In genomic region chrX:143030371-143031010, GRCm38 (mm10) we compare ENCODE assay signal across 18 mouse cellular contexts.
DNase-seq lines count a peak whose midpoint lies in the region; ATAC-seq lines count a peak whose summit lies in the region.
"Had no signal": no experiment of that assay in that cellular context is flagged by ENCODE, and none has a peak within 500 bp of the region (broad histone marks: within the 10 kb centered on the region; RNA-seq: fewer than 3 reads in every experiment).

No protein-coding gene starts in this region.

- ATAC-seq in forebrain, embryonic 12.5 days (ENCODE audit: low FRiP score) = no peak
- no peak for ATAC-seq in forebrain, embryonic 13.5 days
- ATAC-seq in midbrain, embryonic 15.5 days (replicated peaks) = no peak
- ATAC-seq: forebrain, embryonic 15.5 days; intestine, embryonic 15.5 days had no signal

- no peak overlapping the region for H3K4me3 ChIP-seq in forebrain, embryonic 12.5 days (replicated peaks)
- H3K4me3 ChIP-seq in forebrain, embryonic 13.5 days = no peak overlapping the region
- no peak overlapping the region for H3K4me3 ChIP-seq in midbrain, embryonic 10.5 days
- no peak overlapping the region for H3K4me3 ChIP-seq in midbrain, embryonic 15.5 days
- H3K4me3 ChIP-seq: embryonic facial prominence, embryonic 15.5 days; forebrain, embryonic 15.5 days; heart, embryonic 12.5 days; intestine, embryonic 15.5 days; left cerebral cortex, adult 2 months; limb, embryonic 15.5 days had no signal

- WGBS in forebrain, embryonic 12.5 days = 26% methylated on average over 10 of the region's 10 CpGs
- 21% methylated on average over 9 of the region's 10 CpGs for WGBS in forebrain, embryonic 13.5 days
- 33% methylated on average over 10 of the region's 10 CpGs for WGBS in midbrain, embryonic 10.5 days
- 30% methylated on average over 10 of the region's 10 CpGs for WGBS in midbrain, embryonic 15.5 days

- H3K36me3 ChIP-seq in forebrain, embryonic 12.5 days (replicated peaks) = no peaks in the 10 kb centered on the region
- no peaks in the 10 kb centered on the region for H3K36me3 ChIP-seq in forebrain, embryonic 13.5 days (ENCODE audit: poor library complexity, severe bottlenecking)
- H3K36me3 ChIP-seq in midbrain, embryonic 10.5 days = no peaks in the 10 kb centered on the region
- no peaks in the 10 kb centered on the region for H3K36me3 ChIP-seq in midbrain, embryonic 15.5 days (replicated peaks)
- H3K36me3 ChIP-seq in splenic B cell, adult 2 months (ENCODE audit: control insufficient read depth, insufficient read depth, low read length, poor library complexity, severe bottlenecking) = no peaks in the 10 kb centered on the region
- H3K36me3 ChIP-seq: embryonic facial prominence, embryonic 15.5 days; forebrain, embryonic 15.5 days; heart, embryonic 12.5 days; intestine, embryonic 15.5 days; limb, embryonic 15.5 days had no signal

- H3K9me3 ChIP-seq in forebrain, embryonic 12.5 days = no peaks in the 10 kb centered on the region
- H3K9me3 ChIP-seq in forebrain, embryonic 13.5 days (replicated peaks) = no peaks in the 10 kb centered on the region
- H3K9me3 ChIP-seq in midbrain, embryonic 10.5 days (replicated peaks) = no peaks in the 10 kb centered on the region
- no peaks in the 10 kb centered on the region for H3K9me3 ChIP-seq in midbrain, embryonic 15.5 days
- H3K9me3 ChIP-seq: embryonic facial prominence, embryonic 15.5 days; forebrain, embryonic 15.5 days; heart, embryonic 12.5 days; intestine, embryonic 15.5 days; limb, embryonic 15.5 days had no signal

- H3K4me1 ChIP-seq in forebrain, embryonic 12.5 days = no peaks in the 10 kb centered on the region; the same call in 1 of the 2 replicates
- no peaks in the 10 kb centered on the region for H3K4me1 ChIP-seq in forebrain, embryonic 13.5 days
- peaks cover 7% of the 10 kb centered on the region; the same call in 1 of the 2 replicates for H3K4me1 ChIP-seq in midbrain, embryonic 10.5 days
- no peaks in the 10 kb centered on the region for H3K4me1 ChIP-seq in midbrain, embryonic 15.5 days
- H3K4me1 ChIP-seq: embryonic facial prominence, embryonic 15.5 days; forebrain, embryonic 15.5 days; intestine, embryonic 15.5 days; limb, embryonic 15.5 days had no signal

- H3K27ac ChIP-seq in forebrain, embryonic 12.5 days = no peak overlapping the region
- H3K27ac ChIP-seq in forebrain, embryonic 13.5 days = no peak overlapping the region
- no peak overlapping the region for H3K27ac ChIP-seq in midbrain, embryonic 10.5 days (replicated peaks)
- no peak overlapping the region for H3K27ac ChIP-seq in midbrain, embryonic 15.5 days
- H3K27ac ChIP-seq: embryonic facial prominence, embryonic 15.5 days; forebrain, embryonic 15.5 days; intestine, embryonic 15.5 days; left cerebral cortex, adult 2 months; limb, embryonic 15.5 days had no signal

- H3K9ac ChIP-seq in forebrain, embryonic 12.5 days = no peak overlapping the region
- no peak overlapping the region for H3K9ac ChIP-seq in forebrain, embryonic 13.5 days
- no peak overlapping the region for H3K9ac ChIP-seq in midbrain, embryonic 15.5 days
- H3K9ac ChIP-seq: embryonic facial prominence, embryonic 15.5 days; forebrain, embryonic 15.5 days; heart, embryonic 12.5 days; intestine, embryonic 15.5 days; limb, embryonic 15.5 days had no signal

- peak overlapping the region; percentile 24 for H3K4me2 ChIP-seq in forebrain, embryonic 12.5 days
- H3K4me2 ChIP-seq in forebrain, embryonic 13.5 days = no peak overlapping the region
- no peak overlapping the region for H3K4me2 ChIP-seq in midbrain, embryonic 15.5 days
- H3K4me2 ChIP-seq: embryonic facial prominence, embryonic 15.5 days; forebrain, embryonic 15.5 days; heart, embryonic 12.5 days; intestine, embryonic 15.5 days; limb, embryonic 15.5 days had no signal

- peak; percentile 21 for DNase-seq in midbrain, embryonic 10.5 days (ENCODE audit: low spot score)
- DNase-seq in embryo, embryonic 9.5 days (ENCODE audit: extremely low spot score) = peak; percentile 5
- DNase-seq in splenic B cell, adult 2 months (ENCODE audit: low read depth, low spot score) = peak; percentile 0
- DNase-seq in left cerebral cortex, adult 9 months (ENCODE audit: low spot score in 2 of 2) = no peak
- no peak for DNase-seq in adrenal gland, postnatal 25 days
- DNase-seq: cerebellum, adult 9-11 months; gastrocnemius, postnatal 10 days; kidney, postnatal 4 days; lung, postnatal 10 days had no signal

- peaks cover 35% of the 10 kb centered on the region for H3K27me3 ChIP-seq in forebrain, embryonic 12.5 days
- H3K27me3 ChIP-seq in forebrain, embryonic 13.5 days = no peaks in the 10 kb centered on the region; the same call in 1 of the 2 replicates
- H3K27me3 ChIP-seq in midbrain, embryonic 10.5 days (ENCODE audit: low read depth, poor library complexity, severe bottlenecking) = peaks cover 81% of the 10 kb centered on the region
- no peaks in the 10 kb centered on the region for H3K27me3 ChIP-seq in midbrain, embryonic 15.5 days (replicated peaks)
- no peaks in the 10 kb centered on the region for H3K27me3 ChIP-seq in splenic B cell, adult 2 months (ENCODE audit: control insufficient read depth, insufficient read depth, low read length, poor library complexity, severe bottlenecking)
- H3K27me3 ChIP-seq: forebrain, embryonic 15.5 days; heart, embryonic 12.5 days; intestine, embryonic 15.5 days; limb, embryonic 15.5 days had no signal

Comparison
In these comparisons a context has a peak if more than half of its experiments do, and no peak if none do; other contexts are left out.
1. DNase-seq: peak in midbrain, embryonic 10.5 days (single experiment), embryo, embryonic 9.5 days (single experiment) and splenic B cell, adult 2 months (single experiment); none in left cerebral cortex, adult 9 months (0 of 2) and adrenal gland, postnatal 25 days (single experiment).